Mouse (Mus musculus) lung, adult 2 months (tissue): ENCODE data around the gene Olfm2.

Experiments
- CTCF ChIP-seq: fragments of 200-500 bp; IDR thresholded peaks from 2 replicates; pipeline ENCODE4 v1.5.1; 2011; ENCODE audit warnings: mild to moderate bottlenecking, low read length, control low read depth; ENCODE audit not compliant: insufficient read depth
- POLR2A ChIP-seq: fragments of 200-500 bp; IDR thresholded peaks from 2 replicates; pipeline ENCODE4 v1.6.1; 2011; ENCODE audit warnings: low read depth, mild to moderate bottlenecking, control low read depth, low read length, borderline replicate concordance; ENCODE audit errors: extremely low read depth

DNA sequence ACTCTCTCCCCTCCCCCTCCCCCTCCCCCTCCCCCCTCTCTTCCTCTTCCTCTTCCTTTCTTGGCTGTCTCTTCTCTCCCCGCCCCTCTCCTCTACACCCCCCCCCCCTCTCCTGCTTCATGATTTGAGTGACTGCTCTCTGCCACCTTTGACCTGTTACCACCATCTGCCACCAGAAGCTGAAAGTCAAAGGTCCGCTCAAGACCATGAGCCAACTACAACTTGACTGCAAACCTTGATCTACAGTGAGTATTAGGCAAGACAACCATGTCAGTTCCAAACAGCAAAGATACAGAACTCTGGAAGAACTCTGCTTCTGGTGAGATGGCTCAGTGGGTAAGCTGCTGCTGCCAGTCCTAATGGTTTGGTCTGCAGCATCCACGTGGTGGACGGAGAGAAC, 43.5 kb upstream of the Olfm2 start:
- TF ChIP-seq POLR2A = no peak
- TF ChIP-seq CTCF = no peak
